Mouse (Mus musculus) intestine, embryonic 15.5 days (tissue): Measurements from ENCODE around the gene Gsc2. TPM values are rescaled to one million over a fixed set of nuclear protein-coding genes. Genes with fewer than 3 reads are reported as not detected.

ENCODE experiments used
- ATAC-seq: fragments of 200-750 bp; cut with Nextera tagmentation; 2 replicates; pipeline ENCODE4 v1.8.0; 2017; ENCODE audit warnings: moderate TSS enrichment, moderate library complexity
- H3K27ac ChIP-seq: fragments of 300-500 bp; sonication (generic); 2 replicates; pipeline ENCODE4 v1.5.1; 2015; ENCODE audit warnings: mild to moderate bottlenecking, inconsistent platforms
- H3K27me3 ChIP-seq: fragments of 300-500 bp; sonication (generic); replicated peaks from 2 replicates; pipeline ENCODE4 v1.6.1; 2015; ENCODE audit warnings: inconsistent platforms
- H3K36me3 ChIP-seq: fragments of 300-500 bp; sonication (generic); 2 replicates; pipeline ENCODE4 v1.6.1; 2015; ENCODE audit warnings: inconsistent platforms
- H3K4me1 ChIP-seq: fragments of 300-500 bp; sonication (generic); replicated peaks from 2 replicates; pipeline ENCODE4 v1.6.1; 2015; ENCODE audit warnings: inconsistent platforms
- H3K4me2 ChIP-seq: fragments of 300-500 bp; sonication (generic); replicated peaks from 2 replicates; pipeline ENCODE4 v1.6.1; 2015; ENCODE audit warnings: mild to moderate bottlenecking, inconsistent platforms
- H3K4me3 ChIP-seq: fragments of 300-500 bp; sonication (generic); replicated peaks from 2 replicates; pipeline ENCODE4 v1.5.1; 2015; ENCODE audit warnings: inconsistent platforms
- H3K9ac ChIP-seq: fragments of 300-500 bp; sonication (generic); 2 replicates; pipeline ENCODE4 v1.6.1; 2015; ENCODE audit warnings: inconsistent platforms
- H3K9me3 ChIP-seq: fragments of 300-500 bp; sonication (generic); 2 replicates; pipeline ENCODE4 v1.6.1; 2016; ENCODE audit warnings: inconsistent platforms
- WGBS: fragments of 180-500 bp; shearing (Covaris S2); methylation state at CpG from one replicate; pipeline ENCODE4 v1.1.7; 2015; 5-methylcytosine and 5-hydroxymethylcytosine counted together
- polyA plus RNA-seq: library from polyadenylated mRNA; unstranded; fragments of >200 nt; fragmentation: Nextera tagmentation; extraction: Ambion mirVana; gene quantifications from 2 replicates; pipeline ENCODE4 v1.2.1, GENCODE M21; 2015

The Gsc2 gene
- polyA plus RNA-seq, 1 experiment from 2014 or later, result not detected

GRCm38 (mm10) chr16:17879571-17879970, 35.3 kb downstream of the Gsc2 start:
- Histone ChIP-seq H3K4me1 (peaks cover 13% of the 10 kb centered on the region; the same call in 1 of the 2 replicates), H3K4me2 (no peak overlapping the region), H3K9me3 (no peaks in the 10 kb centered on the region), H3K36me3 (peaks cover 7% of the 10 kb centered on the region; the same call in 1 of the 2 replicates), H3K27ac (no peak overlapping the region), H3K27me3 (no peaks in the 10 kb centered on the region), H3K4me3 (no peak overlapping the region), H3K9ac (no peak overlapping the region)
- no peak for ATAC-seq
- WGBS, result 82% methylated on average over 4 of the region's 4 CpGs

GRCm38 (mm10) chr16:17876096-17876495, 38.8 kb downstream of the Gsc2 start:
- H3K4me3 ChIP-seq, result no peak overlapping the region
- H3K4me2 ChIP-seq, result no peak overlapping the region
- no peaks in the 10 kb centered on the region for H3K27me3 ChIP-seq
- WGBS, result 96% methylated on average over 1 of the region's 1 CpGs
- no peak overlapping the region for H3K9ac ChIP-seq
- ATAC-seq, result no peak
- no peaks in the 10 kb centered on the region for H3K9me3 ChIP-seq
- H3K4me1 ChIP-seq, result peaks cover 9% of the 10 kb centered on the region; the same call in 1 of the 2 replicates
- H3K27ac ChIP-seq, result no peak overlapping the region
- H3K36me3 ChIP-seq, result peaks cover 12% of the 10 kb centered on the region; the same call in 1 of the 2 replicates

DNA sequence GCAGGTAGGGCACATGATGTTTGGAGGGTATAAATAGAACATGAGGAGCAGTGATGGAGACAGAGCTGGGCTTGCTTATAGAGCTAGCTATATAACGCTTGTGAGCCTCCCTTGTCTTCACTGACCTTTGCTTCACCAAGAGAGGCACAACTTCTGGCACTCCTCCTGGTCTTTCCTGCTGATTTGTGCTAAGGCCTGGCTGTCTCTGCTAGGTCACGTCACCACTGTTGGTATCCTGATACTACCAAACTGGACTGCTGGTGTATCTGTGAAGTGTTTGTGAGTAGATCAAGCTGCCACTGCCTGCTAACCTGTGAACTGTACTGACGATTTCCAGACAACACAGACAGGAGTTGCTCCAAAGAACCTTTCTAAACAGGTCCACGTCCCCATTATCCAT, 39.7 kb downstream of the Gsc2 start:
- no peak overlapping the region for H3K9ac ChIP-seq
- no peak overlapping the region for H3K4me3 ChIP-seq
- no peak for ATAC-seq
- H3K27me3 ChIP-seq, result no peaks in the 10 kb centered on the region
- peaks cover 9% of the 10 kb centered on the region; the same call in 1 of the 2 replicates for H3K4me1 ChIP-seq
- WGBS, result 65% methylated on average over 4 of the region's 4 CpGs
- H3K36me3 ChIP-seq, result peaks cover 12% of the 10 kb centered on the region; the same call in 1 of the 2 replicates
- no peak overlapping the region for H3K27ac ChIP-seq
- no peak overlapping the region for H3K4me2 ChIP-seq
- H3K9me3 ChIP-seq, result no peaks in the 10 kb centered on the region

DNA sequence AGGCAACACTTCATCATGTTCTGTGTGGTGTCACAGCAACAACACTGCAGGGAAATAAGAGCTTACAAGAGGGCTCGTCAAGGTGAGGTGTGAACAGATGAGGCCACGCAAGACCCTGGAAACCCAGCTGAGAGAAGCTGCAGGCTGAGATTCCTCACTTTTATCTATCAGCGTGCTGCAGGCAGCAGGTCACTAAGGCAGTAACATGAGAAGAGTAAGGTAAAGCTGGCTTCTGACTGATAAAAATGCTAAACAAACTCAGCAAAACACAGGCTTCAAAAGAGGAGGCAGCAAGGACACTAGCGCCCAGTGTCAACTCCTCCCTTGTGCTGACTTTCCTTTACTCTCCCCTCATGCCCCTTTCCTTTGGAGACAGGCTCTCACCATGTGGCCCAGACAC, 41.9 kb downstream of the Gsc2 start:
- Histone ChIP-seq H3K9ac (no peak overlapping the region; the same call in 1 of the 2 replicates), H3K27me3 (no peaks in the 10 kb centered on the region), H3K36me3 (peaks cover 12% of the 10 kb centered on the region; the same call in 1 of the 2 replicates), H3K9me3 (no peaks in the 10 kb centered on the region), H3K4me1 (peaks cover 9% of the 10 kb centered on the region; the same call in 1 of the 2 replicates), H3K4me2 (no peak overlapping the region), H3K4me3 (no peak overlapping the region), H3K27ac (no peak overlapping the region)
- 56% methylated on average over 4 of the region's 4 CpGs for WGBS
- no peak for ATAC-seq

DNA sequence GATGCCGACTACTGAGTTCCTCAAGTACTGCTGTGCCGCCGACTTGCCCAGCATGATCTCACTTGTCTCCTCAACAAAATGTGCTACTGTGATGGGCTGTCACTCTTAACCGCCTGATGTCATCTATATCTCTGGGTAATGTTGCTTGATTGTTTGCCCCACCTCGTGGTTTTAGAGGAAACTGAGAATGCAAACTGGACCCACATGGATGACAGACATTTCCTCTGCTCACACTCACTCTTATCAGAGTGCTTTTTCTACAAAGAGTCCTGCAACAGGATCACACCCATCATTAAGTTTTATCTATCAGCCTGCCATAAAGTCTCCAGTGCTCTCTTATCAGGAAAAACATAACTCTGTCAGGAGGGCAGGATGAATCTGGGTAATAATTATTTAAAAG, 43.6 kb downstream of the Gsc2 start:
- WGBS, result 67% methylated on average over 5 of the region's 5 CpGs
- peak; percentile 88 for ATAC-seq
- H3K4me3 ChIP-seq, result no peak overlapping the region
- H3K27ac ChIP-seq, result no peak overlapping the region
- no peaks in the 10 kb centered on the region for H3K9me3 ChIP-seq
- no peak overlapping the region for H3K4me2 ChIP-seq
- H3K9ac ChIP-seq, result no peak overlapping the region
- H3K27me3 ChIP-seq, result no peaks in the 10 kb centered on the region
- H3K36me3 ChIP-seq, result peaks cover 9% of the 10 kb centered on the region; the same call in 1 of the 2 replicates
- H3K4me1 ChIP-seq, result peaks cover 11% of the 10 kb centered on the region; the same call in 1 of the 2 replicates

DNA sequence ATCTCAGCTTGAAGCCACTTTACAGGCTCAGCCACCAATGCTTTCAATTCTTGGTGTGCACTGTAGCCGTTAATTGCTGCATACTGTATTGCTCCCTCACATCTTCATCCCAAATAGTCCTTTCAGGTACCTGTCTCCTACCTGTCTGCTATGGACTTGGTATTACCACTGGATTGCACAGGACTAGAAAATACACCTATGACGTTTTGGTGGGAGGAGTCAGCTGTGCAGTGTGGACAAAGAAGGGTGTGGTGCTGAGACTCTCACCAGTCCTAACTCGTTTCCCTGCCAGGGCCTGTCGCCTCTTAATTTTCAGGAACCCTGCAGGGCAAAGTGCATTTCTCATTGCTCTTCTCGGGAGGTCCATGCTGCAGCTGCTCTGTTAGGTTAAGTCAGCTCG, 49.1 kb downstream of the Gsc2 start:
- Histone ChIP-seq H3K4me2 (no peak overlapping the region), H3K4me3 (no peak overlapping the region), H3K4me1 (peaks cover 2% of the 10 kb centered on the region; the same call in 1 of the 2 replicates), H3K9ac (no peak overlapping the region), H3K27ac (no peak overlapping the region), H3K27me3 (no peaks in the 10 kb centered on the region), H3K36me3 (no peaks in the 10 kb centered on the region), H3K9me3 (no peaks in the 10 kb centered on the region)
- WGBS, result 59% methylated on average over 6 of the region's 6 CpGs
- ATAC-seq, result peak; percentile 93

DNA sequence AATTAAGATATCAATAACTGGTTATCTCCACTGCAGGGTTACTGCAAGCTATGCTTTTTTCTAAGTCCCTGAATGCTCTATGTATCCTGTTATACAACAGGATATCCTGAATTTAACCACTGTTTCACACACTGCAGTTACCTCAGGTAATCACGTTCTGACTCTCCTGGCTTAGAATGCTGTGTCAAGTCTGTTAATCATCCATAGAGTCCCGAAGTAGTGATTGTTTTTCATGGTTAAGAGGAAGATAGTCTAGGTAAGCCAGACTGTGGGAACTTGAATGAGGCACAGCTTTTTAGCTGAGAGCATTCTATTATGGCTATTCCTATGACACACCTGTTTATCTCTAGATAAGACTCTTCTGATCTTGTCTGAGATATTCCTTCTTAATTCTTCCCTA, 49.6 kb downstream of the Gsc2 start:
- 59% methylated on average over 2 of the region's 2 CpGs for WGBS
- Histone ChIP-seq H3K4me3 (no peak overlapping the region), H3K27ac (no peak overlapping the region), H3K4me2 (no peak overlapping the region), H3K27me3 (no peaks in the 10 kb centered on the region), H3K9ac (no peak overlapping the region), H3K36me3 (no peaks in the 10 kb centered on the region; the same call in 1 of the 2 replicates), H3K4me1 (peaks cover 2% of the 10 kb centered on the region; the same call in 1 of the 2 replicates), H3K9me3 (no peaks in the 10 kb centered on the region)
- ATAC-seq, result peak; percentile 54

Other genes with a start within 250 kb of the Gsc2 start
- 38.0 and 43.0 TPM in 2 replicates for gene Med15, start 182.2 kb downstream of the Gsc2 start, polyA plus RNA-seq
- gene Klhl22, start 155.4 kb downstream of the Gsc2 start, polyA plus RNA-seq, result 52.3 and 55.6 TPM in 2 replicates
- gene Scarf2, start 117.8 kb downstream of the Gsc2 start, polyA plus RNA-seq, result 11.5 and 11.7 TPM in 2 replicates
- not detected in 2 replicates for gene B830017H08Rik, start 81.9 kb downstream of the Gsc2 start, polyA plus RNA-seq
- gene Car15, start 76.7 kb downstream of the Gsc2 start, polyA plus RNA-seq, result 2.0 and 3.1 TPM in 2 replicates
- gene Gm20518, start 23.4 kb downstream of the Gsc2 start, polyA plus RNA-seq, result 0.18 and 0.27 TPM in 2 replicates
- 0.08 TPM in 1 of 2 replicates, not detected in the other for gene Tssk1, start 20.8 kb downstream of the Gsc2 start, polyA plus RNA-seq
- gene Dgcr2, start 16.5 kb downstream of the Gsc2 start, polyA plus RNA-seq, result 68.2 and 70.7 TPM in 2 replicates
- gene Tssk2, start 16.4 kb downstream of the Gsc2 start, polyA plus RNA-seq, result not detected in 2 replicates
- gene Ess2, start 3.7 kb downstream of the Gsc2 start, polyA plus RNA-seq, result 29.7 and 29.8 TPM in 2 replicates
- 201 and 221 TPM in 2 replicates for gene Slc25a1, start 13.2 kb upstream of the Gsc2 start, polyA plus RNA-seq
- 0.37 TPM in 1 of 2 replicates, not detected in the other for gene Vpreb2, start 65.4 kb upstream of the Gsc2 start, polyA plus RNA-seq
- gene Dgcr6, start 137.8 kb upstream of the Gsc2 start, polyA plus RNA-seq, result 71.2 and 75.7 TPM in 2 replicates
- gene Prodh, start 175.1 kb upstream of the Gsc2 start, polyA plus RNA-seq, result 15.0 and 19.9 TPM in 2 replicates
- gene Rtn4r, start 212.6 kb upstream of the Gsc2 start, polyA plus RNA-seq, result 4.1 and 4.7 TPM in 2 replicates